9 mouse cellular contexts compared by ENCODE assay signal in the genomic region with DNA sequence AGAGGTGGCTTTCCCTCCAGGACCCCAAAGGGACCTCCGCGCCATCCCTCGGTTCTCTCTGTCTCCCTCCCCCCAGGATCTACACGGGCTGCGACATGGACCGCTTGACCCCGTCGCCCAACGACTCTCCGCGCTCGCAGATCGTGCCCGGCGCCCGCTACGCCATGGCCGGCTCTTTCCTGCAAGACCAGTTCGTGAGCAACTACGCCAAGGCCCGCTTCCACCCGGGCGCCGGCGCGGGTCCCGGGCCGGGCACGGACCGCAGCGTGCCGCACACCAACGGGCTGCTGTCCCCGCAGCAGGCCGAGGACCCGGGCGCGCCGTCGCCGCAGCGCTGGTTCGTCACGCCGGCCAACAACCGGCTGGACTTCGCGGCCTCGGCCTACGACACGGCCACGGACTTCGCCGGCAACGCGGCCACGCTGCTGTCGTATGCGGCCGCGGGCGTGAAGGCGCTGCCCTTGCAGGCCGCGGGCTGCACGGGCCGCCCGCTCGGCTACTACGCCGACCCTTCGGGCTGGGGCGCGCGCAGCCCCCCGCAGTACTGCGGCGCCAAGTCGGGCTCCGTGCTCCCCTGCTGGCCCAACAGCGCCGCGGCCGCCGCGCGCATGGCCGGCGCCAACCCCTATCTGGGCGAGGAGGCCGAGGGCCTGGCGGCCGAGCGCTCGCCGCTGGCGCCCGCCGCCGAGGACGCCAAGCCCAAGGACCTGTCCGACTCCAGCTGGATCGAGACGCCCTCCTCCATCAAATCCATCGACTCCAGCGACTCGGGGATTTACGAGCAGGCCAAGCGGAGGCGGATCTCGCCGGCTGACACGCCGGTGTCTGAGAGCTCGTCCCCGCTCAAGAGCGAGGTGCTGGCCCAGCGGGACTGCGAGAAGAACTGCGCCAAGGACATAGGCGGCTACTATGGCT. TPM values are rescaled to one million over a fixed set of nuclear protein-coding genes. Genes with fewer than 3 reads are reported as not detected.
DNase-seq lines count a peak whose midpoint lies in the region; ATAC-seq and TF ChIP-seq lines count a peak whose summit lies in the region.
"Had no signal": no experiment of that assay in that cellular context is flagged by ENCODE, and none has a peak within 500 bp of the region (broad histone marks: within the 10 kb centered on the region; RNA-seq: fewer than 3 reads in every experiment).

No protein-coding gene starts in this region.

- peak; percentile 58 for DNase-seq in gastrocnemius, postnatal 10 days
- DNase-seq in gastrocnemius, adult 18-20 months (ENCODE audit: low spot score) = no peak
- DNase-seq in embryo, embryonic 10 days (ENCODE audit: low spot score) = peak; percentile 66
- peak; percentile 81 for DNase-seq in limb, embryonic 10.5 days (ENCODE audit: low spot score)
- DNase-seq in urinary bladder, postnatal 14 days (ENCODE audit: low spot score) = peak; percentile 23

- under 1% methylated on average over 121 of the region's 121 CpGs for WGBS in heart, embryonic 16.5 days
- under 1% methylated on average over 121 of the region's 121 CpGs for WGBS in limb, embryonic 10.5 days
- WGBS in midbrain, embryonic 16.5 days = under 1% methylated on average over 115 of the region's 121 CpGs

- H3K4me1 ChIP-seq in E14TG2a.4 (replicated peaks; ENCODE audit: low read depth, low read length) = peaks cover 13% of the 10 kb centered on the region
- H3K4me1 ChIP-seq in heart, embryonic 16.5 days (ENCODE audit: control insufficient read depth, insufficient read depth, low read length) = peaks cover 14% of the 10 kb centered on the region
- H3K4me1 ChIP-seq in limb, embryonic 10.5 days = peaks cover 27% of the 10 kb centered on the region
- peaks cover 18% of the 10 kb centered on the region for H3K4me1 ChIP-seq in midbrain, embryonic 16.5 days (ENCODE audit: control insufficient read depth, insufficient read depth, low read length)

- peak overlapping the region; percentile 66 for H3K4me3 ChIP-seq in E14TG2a.4 (replicated peaks; ENCODE audit: low read length)
- peak overlapping the region; percentile 57 for H3K4me3 ChIP-seq in heart, embryonic 16.5 days (ENCODE audit: low read length)
- peak overlapping the region; percentile 58 for H3K4me3 ChIP-seq in limb, embryonic 10.5 days
- H3K4me3 ChIP-seq in midbrain, embryonic 16.5 days (ENCODE audit: low read depth, low read length) = peak overlapping the region; percentile 49

- H3K9ac ChIP-seq in heart, embryonic 16.5 days (ENCODE audit: low read length) = peak overlapping the region; percentile 72
- H3K9ac ChIP-seq in midbrain, embryonic 16.5 days (ENCODE audit: low read depth, low read length) = peak overlapping the region; percentile 62

- no peak overlapping the region for H3K27ac ChIP-seq in heart, embryonic 16.5 days (ENCODE audit: low read length)
- H3K27ac ChIP-seq in limb, embryonic 10.5 days = peak overlapping the region; percentile 82
- H3K27ac ChIP-seq in midbrain, embryonic 16.5 days (ENCODE audit: low read length) = peak overlapping the region; percentile 7; the same call in 1 of the 2 replicates

- peak overlapping the region; percentile 95 for H3K4me2 ChIP-seq in heart, embryonic 16.5 days (ENCODE audit: low read depth, low read length)
- peak overlapping the region; percentile 90 for H3K4me2 ChIP-seq in midbrain, embryonic 16.5 days (ENCODE audit: low read length)

- TF ChIP-seq CTCF in E14TG2a.4 (conservative IDR thresholded peaks at IDR 0.05; ENCODE audit: low read length) = no peak

- no peaks in the 10 kb centered on the region for H3K36me3 ChIP-seq in E14TG2a.4 (ENCODE audit: insufficient read depth, low read length)
- H3K36me3 ChIP-seq in heart, embryonic 16.5 days (ENCODE audit: control insufficient read depth, insufficient read depth) = no peaks in the 10 kb centered on the region
- no peaks in the 10 kb centered on the region for H3K36me3 ChIP-seq in limb, embryonic 10.5 days
- no peaks in the 10 kb centered on the region for H3K36me3 ChIP-seq in midbrain, embryonic 16.5 days (ENCODE audit: control insufficient read depth, insufficient read depth, low read length)

- H3K27me3 ChIP-seq in E14TG2a.4 (ENCODE audit: insufficient read depth, low read length) = peaks cover 86% of the 10 kb centered on the region
- peaks cover 69% of the 10 kb centered on the region for H3K27me3 ChIP-seq in heart, embryonic 16.5 days (ENCODE audit: control insufficient read depth, insufficient read depth, low read length)
- H3K27me3 ChIP-seq in limb, embryonic 10.5 days (ENCODE audit: low read depth, poor library complexity, severe bottlenecking) = peaks cover 99% of the 10 kb centered on the region
- H3K27me3 ChIP-seq in midbrain, embryonic 16.5 days (ENCODE audit: control insufficient read depth, insufficient read depth, low read depth, low read length) = peaks cover 39% of the 10 kb centered on the region

- peaks cover 14% of the 10 kb centered on the region for H3K9me3 ChIP-seq in E14TG2a.4 (ENCODE audit: low read length)
- 0 out of 2 replicates have a peak, but pooled peaks cover 3% of the 10 kb centered on the region for H3K9me3 ChIP-seq in heart, embryonic 16.5 days (replicated peaks; ENCODE audit: control insufficient read depth, low read length)
- no peaks in the 10 kb centered on the region for H3K9me3 ChIP-seq in limb, embryonic 10.5 days (replicated peaks)
- no peaks in the 10 kb centered on the region; the same call in 1 of the 2 replicates for H3K9me3 ChIP-seq in midbrain, embryonic 16.5 days (replicated peaks; ENCODE audit: control insufficient read depth, low read length, poor library complexity, severe bottlenecking)

- ATAC-seq in heart, embryonic 16.5 days (replicated peaks; ENCODE audit: extremely low read depth, insufficient read depth, low FRiP score) = peak; percentile 82
- ATAC-seq in midbrain, embryonic 16.5 days = peak; percentile 57

RNA-seq across cellular contexts. Expression of gene Tbr1, which starts 9.0 kb away (rescaled TPM):
- under 1 TPM; 0.23 to 0.32 TPM for total RNA-seq in gastrocnemius, postnatal 10 days (2021)
- not detected for total RNA-seq in gastrocnemius, adult 18-20 months (2021)
- 0.04 TPM in 1 of 2 replicates, not detected in the other for polyA plus RNA-seq in heart, embryonic 16.5 days (2015; fragmentation: Nextera tagmentation; extraction: Ambion mirVana)
- polyA plus RNA-seq in limb, embryonic 10.5 days (2016; fragmentation: Nextera tagmentation; extraction: Ambion mirVana) = 0.04 and 0.10 TPM in 2 replicates
- polyA plus RNA-seq in midbrain, embryonic 16.5 days (2015; fragmentation: Nextera tagmentation; extraction: Ambion mirVana) = 2.4 and 3.3 TPM in 2 replicates
- total RNA-seq: gastrocnemius, postnatal 36 days had no signal
